Mouse (Mus musculus): ENCODE measurements around the gene Ddn. TPM values are rescaled to one million over a fixed set of nuclear protein-coding genes. Genes with fewer than 3 reads are reported as not detected.
"Not testable (repeated sequence)": the region's sequence is repeated elsewhere in the genome, so short reads cannot be mapped to it uniquely, and the experiment has no call there.

Gene Ddn
- total RNA-seq, 2 experiments from 2014 or later = 1.8 TPM

GRCm38 (mm10) chr15:98832161-98833058 lies 23.1 kb upstream of the Ddn start:
- no peak for DNase-seq (ENCODE audit: low spot score in 2 of 2)

- no peak for DNase-seq (ENCODE audit: low spot score in 2 of 2)
Observed at GRCm38 (mm10) chr15:98831684-98832035, 22.4 kb upstream of the Ddn start.

- DNase-seq (ENCODE audit: low spot score in 2 of 2) = peak; percentile 96 to 97
Observed at GRCm38 (mm10) chr15:98830736-98831683, 21.7 kb upstream of the Ddn start, which contains the start of gene Prkag1. Gene Prkag1 (minus strand): TSS chr15:98831521.

GRCm38 (mm10) chr15:98827611-98828011 lies 18.3 kb upstream of the Ddn start:
- no peak for DNase-seq (ENCODE audit: low spot score in 2 of 2)

- no peak for DNase-seq (ENCODE audit: low spot score in 2 of 2)
Observed at GRCm38 (mm10) chr15:98823434-98823833, 14.1 kb upstream of the Ddn start.

GRCm38 (mm10) chr15:98822147-98822546 lies 12.9 kb upstream of the Ddn start:
- DNase-seq (ENCODE audit: low spot score in 2 of 2) = no peak

- DNase-seq (ENCODE audit: low spot score in 2 of 2) = no peak
Observed at GRCm38 (mm10) chr15:98821403-98821802, 12.1 kb upstream of the Ddn start.

- no peak for DNase-seq (ENCODE audit: low spot score in 2 of 2)
Observed at GRCm38 (mm10) chr15:98820937-98821336, 11.6 kb upstream of the Ddn start.

GRCm38 (mm10) chr15:98818171-98818570 lies 8.9 kb upstream of the Ddn start:
- DNase-seq (ENCODE audit: low spot score in 2 of 2) = no peak

- DNase-seq (ENCODE audit: low spot score in 2 of 2) = no peak
Observed at GRCm38 (mm10) chr15:98812741-98813424, 3.6 kb upstream of the Ddn start.

- not testable (repeated sequence) for DNase-seq (ENCODE audit: low spot score in 2 of 2)
Observed at GRCm38 (mm10) chr15:98810212-98810611, 922 bp upstream of the Ddn start.

- DNase-seq (ENCODE audit: low spot score in 2 of 2) = no peak
Observed at GRCm38 (mm10) chr15:98808651-98809134, 597 bp downstream of the Ddn start.

GRCm38 (mm10) chr15:98807895-98808650 lies 1.2 kb downstream of the Ddn start:
- no peak for DNase-seq (ENCODE audit: low spot score in 2 of 2)

- DNase-seq (ENCODE audit: low spot score in 2 of 2) = peak in 1 of 2 experiments; percentile 34
Observed at GRCm38 (mm10) chr15:98806809-98807770, 2.2 kb downstream of the Ddn start.

- DNase-seq (ENCODE audit: low spot score in 2 of 2) = no peak
Observed at GRCm38 (mm10) chr15:98806071-98806808, 3.0 kb downstream of the Ddn start.

- peak; percentile 55 to 73 for DNase-seq (ENCODE audit: low spot score in 2 of 2)
Observed at GRCm38 (mm10) chr15:98805324-98806040, 3.8 kb downstream of the Ddn start.

- peak; percentile 76 to 79 for DNase-seq (ENCODE audit: low spot score in 2 of 2)
Observed at GRCm38 (mm10) chr15:98804054-98804453, 5.2 kb downstream of the Ddn start.

- no peak for DNase-seq (ENCODE audit: low spot score in 2 of 2)
Observed at GRCm38 (mm10) chr15:98802926-98803325, 6.4 kb downstream of the Ddn start.

Data from gastrocnemius, postnatal 4 days (tissue).